Mouse (Mus musculus) right cerebral cortex, postnatal 14 days (tissue): ENCODE data around the gene 4933428G20Rik.

Source experiments
- DNase-seq: peaks from one replicate; pipeline ENCODE4 v3.0.0; 2022

Gene 4933428G20Rik

GRCm38 (mm10) chr11:97499865-97500719 is at the start of gene 4933428G20Rik:
4933428G20Rik (minus strand) TSS chr11:97500340.
- DNase-seq, result no peak

- no peak for DNase-seq
Observed at GRCm38 (mm10) chr11:97548757-97549156, 48.6 kb upstream of the 4933428G20Rik start.

- no peak for DNase-seq
Observed at GRCm38 (mm10) chr11:97547957-97548706, 48.0 kb upstream of the 4933428G20Rik start.

GRCm38 (mm10) chr11:97546804-97547411 is 46.8 kb upstream of the 4933428G20Rik start:
- no peak for DNase-seq

GRCm38 (mm10) chr11:97545808-97546560 is 45.8 kb upstream of the 4933428G20Rik start:
- DNase-seq, result no peak

GRCm38 (mm10) chr11:97543883-97544282 is 43.7 kb upstream of the 4933428G20Rik start:
- DNase-seq, result no peak

GRCm38 (mm10) chr11:97543181-97543733 is 43.1 kb upstream of the 4933428G20Rik start:
- DNase-seq, result no peak

GRCm38 (mm10) chr11:97542171-97543150 is 42.3 kb upstream of the 4933428G20Rik start:
- DNase-seq, result no peak

- DNase-seq, result no peak
Observed at GRCm38 (mm10) chr11:97540604-97541003, 40.5 kb upstream of the 4933428G20Rik start.

GRCm38 (mm10) chr11:97540136-97540535 is 40.0 kb upstream of the 4933428G20Rik start:
- DNase-seq, result no peak

- DNase-seq, result no peak
Observed at GRCm38 (mm10) chr11:97539622-97540021, 39.5 kb upstream of the 4933428G20Rik start.

GRCm38 (mm10) chr11:97537580-97538089 is 37.5 kb upstream of the 4933428G20Rik start:
- DNase-seq, result no peak

GRCm38 (mm10) chr11:97536835-97537579 is 36.9 kb upstream of the 4933428G20Rik start:
- DNase-seq, result no peak

GRCm38 (mm10) chr11:97536083-97536747 is 36.1 kb upstream of the 4933428G20Rik start:
- no peak for DNase-seq

GRCm38 (mm10) chr11:97535660-97536059 is 35.5 kb upstream of the 4933428G20Rik start:
- DNase-seq, result no peak

- no peak for DNase-seq
Observed at GRCm38 (mm10) chr11:97535308-97535630, 35.1 kb upstream of the 4933428G20Rik start.

- DNase-seq, result peak; percentile 61
Observed at GRCm38 (mm10) chr11:97534442-97535307, 34.5 kb upstream of the 4933428G20Rik start.

GRCm38 (mm10) chr11:97533653-97534052 is 33.5 kb upstream of the 4933428G20Rik start:
- no peak for DNase-seq
